Mouse (Mus musculus) liver, postnatal 0 days (tissue): ENCODE results near the gene Cdk19. TPM values are rescaled to one million over a fixed set of nuclear protein-coding genes. Genes with fewer than 3 reads are reported as not detected.

ENCODE experiments used
- ATAC-seq: fragments of 200-750 bp; cut with Nextera tagmentation; 2 replicates; pipeline ENCODE4 v1.8.0; 2017; ENCODE audit warnings: mild to moderate bottlenecking, moderate library complexity
- DNase-seq: peaks from one replicate; pipeline ENCODE4 v3.0.0-alpha.2; 2016
- H3K27ac ChIP-seq: fragments of 300-500 bp; sonication (generic); 2 replicates; pipeline ENCODE4 v1.5.1; 2014; ENCODE audit warnings: antibody characterized with exemption, moderate library complexity, mild to moderate bottlenecking, low read depth
- H3K27me3 ChIP-seq: fragments of 300-500 bp; sonication (generic); 2 replicates; pipeline ENCODE4 v1.6.1; 2014; ENCODE audit warnings: low read length, control low read depth, mixed read lengths; ENCODE audit not compliant: insufficient read depth
- H3K36me3 ChIP-seq: fragments of 300-500 bp; sonication (generic); replicated peaks from 2 replicates; pipeline ENCODE4 v1.6.1; 2014; ENCODE audit warnings: mild to moderate bottlenecking, control low read depth, low read length, moderate library complexity, mixed read lengths; ENCODE audit not compliant: insufficient read depth
- H3K4me1 ChIP-seq: fragments of 300-500 bp; sonication (generic); 2 replicates; pipeline ENCODE4 v1.6.1; 2014; ENCODE audit warnings: antibody characterized with exemption, mild to moderate bottlenecking, control low read depth; ENCODE audit not compliant: insufficient read depth
- H3K4me2 ChIP-seq: fragments of 300-500 bp; sonication (generic); 2 replicates; pipeline ENCODE4 v1.6.1; 2014; ENCODE audit warnings: low read depth, mild to moderate bottlenecking, low read length, moderate library complexity, mixed read lengths
- H3K4me3 ChIP-seq: fragments of 300-500 bp; sonication (generic); 2 replicates; pipeline ENCODE4 v1.5.1; 2014; ENCODE audit warnings: low read depth, low read length
- H3K9ac ChIP-seq: fragments of 300-500 bp; sonication (generic); replicated peaks from 2 replicates; pipeline ENCODE4 v1.6.1; 2014; ENCODE audit warnings: mild to moderate bottlenecking, moderate library complexity
- H3K9me3 ChIP-seq: fragments of 300-500 bp; sonication (generic); 2 replicates; pipeline ENCODE4 v1.6.1; 2016; ENCODE audit warnings: mild to moderate bottlenecking, control low read depth, low read length, mixed read lengths
- CTCF ChIP-seq: sonication (generic); IDR thresholded peaks from 2 replicates; pipeline ENCODE4 v1.5.1; 2016; ENCODE audit warnings: antibody characterized with exemption, low read depth
- EP300 ChIP-seq: IDR thresholded peaks from 2 replicates; pipeline ENCODE4 v1.6.1; 2016; ENCODE audit warnings: antibody characterized with exemption, low read depth, mild to moderate bottlenecking
- WGBS: fragments of 180-500 bp; shearing (Covaris S2); extraction: QIAGEN DNeasy Blood & Tissue Kit; methylation state at CpG from one replicate; pipeline ENCODE4 v1.1.7; 2014; ENCODE audit not compliant: insufficient replicate concordance; 5-methylcytosine and 5-hydroxymethylcytosine counted together
- polyA plus RNA-seq: library from polyadenylated mRNA; unstranded; fragments of >200 nt; fragmentation: Nextera tagmentation; extraction: Ambion mirVana; gene quantifications from 2 replicates; pipeline ENCODE4 v1.2.1, GENCODE M21; 2015

Cdk19 gene
- polyA plus RNA-seq, 1 experiment from 2014 or later: 2.8 TPM

DNA sequence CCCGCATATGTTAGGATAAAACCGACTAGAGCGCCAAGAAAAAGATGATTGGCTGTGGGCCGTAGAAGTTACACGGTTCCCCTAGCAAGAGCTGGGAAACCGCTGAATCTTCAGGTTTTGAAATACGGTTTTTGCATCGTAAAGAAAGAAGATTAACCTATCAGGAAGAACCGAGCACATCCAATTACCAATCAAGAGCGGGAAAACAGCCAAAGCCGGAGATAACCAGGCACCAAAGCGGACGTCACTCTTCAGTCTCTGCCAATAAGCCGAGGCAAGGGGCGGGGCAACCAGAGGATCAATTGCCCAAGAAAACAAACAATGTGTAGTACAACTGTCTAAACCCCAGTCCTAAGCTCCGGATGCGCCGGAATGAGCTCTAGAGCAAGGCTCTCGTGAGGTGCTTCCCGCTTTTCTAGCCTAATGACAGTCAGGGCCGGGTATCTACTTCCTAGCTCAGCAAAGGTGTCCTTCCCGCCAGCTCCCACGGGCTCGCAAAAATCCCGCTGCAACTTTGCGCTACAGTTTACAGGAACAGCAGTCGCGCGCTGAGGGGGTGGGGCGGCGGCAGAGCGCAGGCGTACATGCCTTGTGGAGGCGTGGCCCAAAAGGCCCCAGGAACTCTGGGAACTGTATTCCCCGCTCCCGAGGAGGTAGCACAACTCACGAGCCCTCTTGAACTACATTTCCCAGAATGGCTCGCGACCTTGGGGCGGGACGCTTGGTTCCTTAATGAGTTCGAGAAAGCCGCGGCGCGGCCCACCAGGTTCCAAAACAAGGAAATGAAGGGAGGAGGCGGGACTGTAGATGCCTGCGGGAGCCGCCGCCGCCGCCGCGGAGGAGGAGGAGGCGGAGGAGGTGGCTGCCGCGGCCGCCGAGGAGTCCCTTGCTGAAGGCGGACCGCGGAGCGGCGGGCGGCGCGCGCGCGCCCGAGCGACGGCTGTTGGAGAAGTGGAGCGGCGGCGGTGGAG lies 9.5 kb downstream of the Cdk19 start:
- Histone ChIP-seq H3K4me2 (peak overlapping the region; percentile 87), H3K36me3 (no peaks in the 10 kb centered on the region), H3K9me3 (no peaks in the 10 kb centered on the region), H3K9ac (peak overlapping the region; percentile 91), H3K27me3 (no peaks in the 10 kb centered on the region), H3K27ac (peak overlapping the region; percentile 100), H3K4me3 (peak overlapping the region; percentile 94), H3K4me1 (peaks cover 7% of the 10 kb centered on the region)
- ATAC-seq (peak; percentile 96), DNase-seq (peak; percentile 98)
- TF ChIP-seq CTCF (no peak), EP300 (peak; percentile 66)
- under 1% methylated on average over 58 of the region's 76 CpGs for WGBS

DNA sequence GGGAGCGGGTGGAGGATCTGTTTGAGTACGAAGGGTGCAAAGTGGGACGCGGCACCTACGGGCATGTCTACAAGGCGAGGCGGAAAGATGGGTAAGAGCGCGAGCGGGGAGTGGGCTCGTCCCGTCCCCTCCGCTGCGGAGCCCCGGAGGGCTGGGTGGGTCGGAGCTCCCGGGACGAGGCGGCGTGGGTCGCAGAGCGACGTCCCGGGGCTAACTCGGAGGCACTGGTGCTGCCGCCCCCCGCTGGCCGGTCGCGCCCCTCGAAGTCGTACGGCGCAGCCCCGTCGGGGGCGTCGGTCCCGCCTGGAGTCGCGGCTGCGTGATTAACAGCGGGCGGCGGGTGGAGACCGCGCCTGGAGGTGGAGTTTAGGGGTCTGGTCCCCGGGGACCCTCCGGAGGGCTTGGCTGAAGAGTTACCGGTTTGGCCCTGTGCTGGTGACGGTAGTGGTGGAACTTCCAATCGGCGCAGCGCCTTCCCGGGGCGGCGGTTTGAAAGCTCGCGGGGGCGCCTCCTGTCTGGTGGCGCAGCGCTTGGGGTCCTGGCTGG lies 10.3 kb downstream of the Cdk19 start:
- Histone ChIP-seq H3K4me2 (peak overlapping the region; percentile 87), H3K4me1 (peaks cover 7% of the 10 kb centered on the region), H3K9ac (peak overlapping the region; percentile 91), H3K27me3 (no peaks in the 10 kb centered on the region), H3K36me3 (no peaks in the 10 kb centered on the region), H3K9me3 (no peaks in the 10 kb centered on the region), H3K27ac (peak overlapping the region; percentile 100), H3K4me3 (peak overlapping the region; percentile 94)
- under 1% methylated on average over 61 of the region's 62 CpGs for WGBS
- 0 out of 2 replicates have a peak, but pooled peaks have one; percentile 0 for ATAC-seq
- no peak for TF ChIP-seq EP300
- peak; percentile 46 for TF ChIP-seq CTCF
- DNase-seq: peak; percentile 73

DNA sequence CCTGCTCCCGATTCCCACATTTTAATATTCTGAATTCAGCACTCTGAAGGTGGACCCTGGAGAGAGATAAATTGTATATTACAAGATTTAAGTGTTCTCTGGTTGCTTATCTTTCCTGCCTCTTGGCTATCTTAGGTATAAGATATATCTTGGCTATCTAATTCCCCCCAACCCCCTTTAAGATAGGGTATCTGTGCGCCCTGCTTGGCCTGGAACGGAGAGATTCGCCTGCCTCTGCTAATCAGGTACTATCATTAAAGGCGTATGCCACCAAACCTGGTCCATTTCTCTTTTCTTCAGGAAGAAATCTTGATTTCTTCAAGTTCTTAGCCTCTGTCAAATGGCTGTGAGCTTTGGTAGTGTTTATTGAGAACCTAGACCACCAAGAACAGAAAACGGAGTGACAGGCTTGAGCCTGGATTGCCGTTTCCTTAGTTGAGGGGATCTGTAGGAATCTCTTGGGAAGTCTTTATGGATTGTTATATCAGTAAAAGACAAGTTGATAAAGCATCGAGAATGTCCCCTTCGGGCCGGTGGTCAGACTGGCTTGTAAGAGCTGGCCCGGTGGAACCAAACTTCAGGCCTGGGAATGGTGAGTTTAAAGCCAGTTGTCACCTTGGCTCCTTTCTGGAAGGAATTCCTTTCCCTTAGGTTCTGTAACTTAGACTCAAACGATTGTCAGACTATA lies 11.0 kb downstream of the Cdk19 start:
- Histone ChIP-seq H3K27ac (no peak overlapping the region), H3K36me3 (no peaks in the 10 kb centered on the region), H3K9ac (peak overlapping the region; percentile 91), H3K4me2 (peak overlapping the region; percentile 87), H3K4me1 (peaks cover 7% of the 10 kb centered on the region), H3K9me3 (no peaks in the 10 kb centered on the region), H3K27me3 (no peaks in the 10 kb centered on the region), H3K4me3 (peak overlapping the region; percentile 94)
- TF ChIP-seq CTCF: no peak
- DNase-seq: no peak
- WGBS: 50% methylated on average over 12 of the region's 12 CpGs
- ATAC-seq: no peak

DNA sequence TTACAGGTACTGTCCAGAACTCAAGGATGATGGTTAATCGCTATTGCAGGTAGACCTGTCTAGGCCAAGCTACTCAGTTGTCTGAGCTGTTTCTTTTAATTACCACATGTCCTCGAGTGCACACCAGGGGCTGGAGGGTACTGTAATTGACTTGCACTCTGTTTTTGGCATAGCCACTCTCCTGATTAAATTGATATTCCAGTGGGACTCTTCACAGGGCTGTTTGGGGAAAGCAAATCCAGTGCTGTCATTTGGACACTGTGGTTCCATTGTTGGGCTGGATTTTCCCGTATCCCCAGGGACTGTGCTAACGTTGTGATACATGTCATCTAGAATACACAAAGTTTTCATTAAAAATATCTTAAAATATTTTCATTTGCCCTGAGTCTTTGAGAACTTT lies 11.8 kb downstream of the Cdk19 start:
- Histone ChIP-seq H3K36me3 (no peaks in the 10 kb centered on the region), H3K27me3 (no peaks in the 10 kb centered on the region), H3K4me1 (peaks cover 7% of the 10 kb centered on the region), H3K4me3 (no peak overlapping the region), H3K4me2 (no peak overlapping the region), H3K9me3 (no peaks in the 10 kb centered on the region), H3K9ac (no peak overlapping the region), H3K27ac (no peak overlapping the region)
- no peak for DNase-seq
- no peak for ATAC-seq
- TF ChIP-seq CTCF (no peak), EP300 (no peak)
- WGBS: 79% methylated on average over 4 of the region's 4 CpGs

DNA sequence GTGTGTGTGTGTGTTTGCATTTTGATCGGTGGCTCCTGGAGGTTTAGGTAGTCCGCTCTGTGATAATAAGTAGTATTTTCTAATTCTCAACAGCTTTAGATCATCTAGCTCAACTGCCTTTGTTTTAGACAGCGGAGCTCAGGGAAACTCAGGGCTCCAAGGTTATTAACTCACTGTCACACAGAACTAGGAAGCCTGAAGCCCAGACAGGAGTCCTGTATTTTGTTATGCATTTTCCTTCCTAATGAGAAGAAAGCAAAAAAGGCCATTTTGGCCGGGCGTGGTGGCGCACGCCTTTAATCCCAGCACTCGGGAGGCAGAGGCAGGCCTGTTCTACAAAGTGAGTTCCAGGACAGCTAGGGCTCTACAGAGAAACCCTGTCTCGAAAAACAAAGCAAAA lies 14.7 kb downstream of the Cdk19 start:
- peaks cover 7% of the 10 kb centered on the region; the same call in 1 of the 2 replicates for H3K4me1 ChIP-seq
- H3K4me3 ChIP-seq: no peak overlapping the region
- no peak for TF ChIP-seq CTCF
- TF ChIP-seq EP300: no peak
- H3K4me2 ChIP-seq: no peak overlapping the region
- H3K9me3 ChIP-seq: no peaks in the 10 kb centered on the region
- no peak overlapping the region for H3K9ac ChIP-seq
- no peaks in the 10 kb centered on the region for H3K36me3 ChIP-seq
- H3K27me3 ChIP-seq: no peaks in the 10 kb centered on the region
- ATAC-seq (no peak), DNase-seq (no peak)
- H3K27ac ChIP-seq: no peak overlapping the region
- 79% methylated on average over 9 of the region's 9 CpGs for WGBS

DNA sequence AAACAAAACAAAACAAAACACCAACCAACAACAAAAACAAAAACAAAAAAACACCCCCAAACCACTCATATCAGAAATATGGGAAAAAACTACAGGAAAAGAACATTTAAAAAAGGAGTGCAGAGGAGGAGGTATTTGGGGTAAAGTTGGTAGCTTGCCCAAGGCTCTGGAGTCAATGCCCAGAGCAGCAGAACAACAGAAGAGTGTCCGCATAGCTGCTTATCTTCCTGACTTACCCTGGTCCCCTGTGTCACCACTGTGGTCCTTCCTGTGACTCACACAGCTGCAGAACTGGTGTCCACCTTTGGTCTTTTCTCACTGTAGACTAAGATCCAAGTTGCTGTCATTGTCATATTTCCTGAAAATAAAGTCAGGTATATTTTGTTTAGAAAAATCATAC lies 15.2 kb downstream of the Cdk19 start:
- H3K4me2 ChIP-seq: no peak overlapping the region
- no peak for ATAC-seq
- no peak overlapping the region for H3K27ac ChIP-seq
- no peaks in the 10 kb centered on the region for H3K36me3 ChIP-seq
- no peak for TF ChIP-seq EP300
- no peak for TF ChIP-seq CTCF
- no peak for DNase-seq
- no peaks in the 10 kb centered on the region for H3K9me3 ChIP-seq
- no peaks in the 10 kb centered on the region for H3K27me3 ChIP-seq
- no peak overlapping the region for H3K4me3 ChIP-seq
- WGBS: 76% methylated on average over 1 of the region's 1 CpGs
- peaks cover 7% of the 10 kb centered on the region; the same call in 1 of the 2 replicates for H3K4me1 ChIP-seq
- no peak overlapping the region for H3K9ac ChIP-seq
